Comparison of ENCODE assay signal across 8 mouse cellular contexts in genomic region chr17:66106601-66107267, GRCm38 (mm10). TPM values are rescaled to one million over a fixed set of nuclear protein-coding genes. Genes with fewer than 3 reads are reported as not detected.
DNase-seq lines count a peak whose midpoint lies in the region; ATAC-seq and TF ChIP-seq lines count a peak whose summit lies in the region.

No protein-coding gene starts in this region.

- no peak overlapping the region for H3K4me3 ChIP-seq in hindbrain, embryonic 10.5 days
- H3K4me3 ChIP-seq in hindbrain, embryonic 16.5 days (ENCODE audit: low read length), result no peak overlapping the region
- no peak overlapping the region for H3K4me3 ChIP-seq in C2C12 (ENCODE audit: insufficient read depth, poor library complexity, severe bottlenecking)
- no peak overlapping the region for H3K4me3 ChIP-seq in embryonic facial prominence, embryonic 13.5 days

- no peaks in the 10 kb centered on the region for H3K36me3 ChIP-seq in hindbrain, embryonic 10.5 days
- H3K36me3 ChIP-seq in hindbrain, embryonic 16.5 days (ENCODE audit: control insufficient read depth, insufficient read depth, low read length), result no peaks in the 10 kb centered on the region
- H3K36me3 ChIP-seq in C2C12 (ENCODE audit: control insufficient read depth, insufficient read depth), result no peaks in the 10 kb centered on the region
- H3K36me3 ChIP-seq in embryonic facial prominence, embryonic 13.5 days, result no peaks in the 10 kb centered on the region

- 56% methylated on average over 10 of the region's 10 CpGs for WGBS in hindbrain, embryonic 10.5 days
- 50% methylated on average over 10 of the region's 10 CpGs for WGBS in hindbrain, embryonic 16.5 days
- 53% methylated on average over 10 of the region's 10 CpGs for WGBS in embryonic facial prominence, embryonic 13.5 days

- peak; percentile 59 for DNase-seq in hindbrain, embryonic 10.5 days (ENCODE audit: low spot score)
- peak; percentile 85 for DNase-seq in adrenal gland, postnatal 14 days
- peak; percentile 82 for DNase-seq in kidney, postnatal 10 days
- peak; percentile 75 for DNase-seq in testis, postnatal 10 days (ENCODE audit: low spot score)

- no peak overlapping the region for H3ac ChIP-seq in C2C12 (ENCODE audit: control insufficient read depth, insufficient read length, low read depth)

- no peaks in the 10 kb centered on the region for H3K9me3 ChIP-seq in hindbrain, embryonic 10.5 days
- no peaks in the 10 kb centered on the region for H3K9me3 ChIP-seq in hindbrain, embryonic 16.5 days (ENCODE audit: control insufficient read depth, low read length)
- no peaks in the 10 kb centered on the region for H3K9me3 ChIP-seq in embryonic facial prominence, embryonic 13.5 days

- H3K9ac ChIP-seq in hindbrain, embryonic 16.5 days (ENCODE audit: low read depth, low read length), result no peak overlapping the region
- peak overlapping the region; percentile 36; the same call in 1 of the 2 replicates for H3K9ac ChIP-seq in embryonic facial prominence, embryonic 13.5 days

- H3K4me2 ChIP-seq in hindbrain, embryonic 16.5 days (ENCODE audit: low read length), result no peak overlapping the region
- H3K4me2 ChIP-seq in embryonic facial prominence, embryonic 13.5 days, result no peak overlapping the region

- no peaks in the 10 kb centered on the region for H3K79me3 ChIP-seq in C2C12 (ENCODE audit: low read depth)

- H3K27me3 ChIP-seq in hindbrain, embryonic 10.5 days (ENCODE audit: insufficient read depth, poor library complexity, severe bottlenecking), result no peaks in the 10 kb centered on the region
- no peaks in the 10 kb centered on the region for H3K27me3 ChIP-seq in hindbrain, embryonic 16.5 days (replicated peaks; ENCODE audit: control insufficient read depth, insufficient read depth, low read length)
- no peaks in the 10 kb centered on the region for H3K27me3 ChIP-seq in C2C12 (ENCODE audit: control insufficient read depth, insufficient read depth, insufficient read length)
- no peaks in the 10 kb centered on the region for H3K27me3 ChIP-seq in embryonic facial prominence, embryonic 13.5 days

- no peak for ATAC-seq in hindbrain, embryonic 16.5 days
- no peak for ATAC-seq in embryonic facial prominence, embryonic 13.5 days (ENCODE audit: insufficient number of reproducible peaks, insufficient read depth, low FRiP score, low TSS enrichment, low read depth)
- peak; percentile 35; the same call in 1 of the 2 replicates for ATAC-seq in megakaryocyte-erythroid progenitor cell, adult 5-6 weeks (replicated peaks; ENCODE audit: low FRiP score, low TSS enrichment, poor library complexity, severe bottlenecking)

- H3K4me1 ChIP-seq in hindbrain, embryonic 10.5 days (replicated peaks), result peaks cover 19% of the 10 kb centered on the region
- peaks cover 5% of the 10 kb centered on the region for H3K4me1 ChIP-seq in hindbrain, embryonic 16.5 days (ENCODE audit: control insufficient read depth, insufficient read depth, low read depth, low read length)
- peaks cover 4% of the 10 kb centered on the region for H3K4me1 ChIP-seq in embryonic facial prominence, embryonic 13.5 days

- no peak overlapping the region for H3K27ac ChIP-seq in hindbrain, embryonic 10.5 days
- no peak overlapping the region for H3K27ac ChIP-seq in hindbrain, embryonic 16.5 days (ENCODE audit: low read depth, low read length)
- no peak overlapping the region for H3K27ac ChIP-seq in embryonic facial prominence, embryonic 13.5 days

- peaks cover under 1% of the 10 kb centered on the region for H3K79me2 ChIP-seq in C2C12 (ENCODE audit: control insufficient read depth, insufficient read depth)

- peak; percentile 12 for TF ChIP-seq CTCF in C2C12 (IDR thresholded peaks at IDR 0.05; ENCODE audit: control insufficient read depth, insufficient read depth, insufficient read length)

TF ChIP-seq in C2C12, 6 proteins besides CTCF, POLR2A, EP300 and RAD21:
- peak; percentile 52 for TF ChIP-seq MYOD1 (IDR thresholded peaks at IDR 0.05; ENCODE audit: control insufficient read depth, insufficient read length, low read depth)
- no peak for TF ChIP-seq CEBPB (IDR thresholded peaks at IDR 0.05; ENCODE audit: low read depth)

RNA-seq across cellular contexts. Expression of gene Washc1, which starts 4.6 kb away (rescaled TPM):
- 31.8 and 34.5 TPM in 2 replicates for polyA plus RNA-seq in hindbrain, embryonic 10.5 days (2016; fragmentation: Nextera tagmentation; extraction: Ambion mirVana)
- 46.5 and 49.2 TPM in 2 replicates for polyA plus RNA-seq in hindbrain, embryonic 16.5 days (2015; fragmentation: Nextera tagmentation; extraction: Ambion mirVana)
- 34.5 TPM for polyA plus RNA-seq in C2C12 (2012; fragmentation: generic; extraction: Trizol)
- 28.2 and 33.8 TPM in 2 replicates for total RNA-seq in adrenal gland, postnatal 14 days (2021)
- 42.9 and 45.6 TPM in 2 replicates for polyA plus RNA-seq in embryonic facial prominence, embryonic 13.5 days (2015; fragmentation: Nextera tagmentation; extraction: Ambion mirVana)
- total RNA-seq in megakaryocyte-erythroid progenitor cell, adult 5-6 weeks (2014; fragmentation: Nextera tagmentation), result 30.8 and 34.5 TPM in 2 replicates
- 22.0 and 29.7 TPM in 2 replicates for total RNA-seq in megakaryocyte-erythroid progenitor cell, adult 5-6 weeks (2017)

RNA-seq across cellular contexts. Expression of gene Ndufv2, which starts 5.4 kb away (rescaled TPM):
- 326 and 335 TPM in 2 replicates for polyA plus RNA-seq in hindbrain, embryonic 10.5 days (2016; fragmentation: Nextera tagmentation; extraction: Ambion mirVana)
- 392 and 420 TPM in 2 replicates for polyA plus RNA-seq in hindbrain, embryonic 16.5 days (2015; fragmentation: Nextera tagmentation; extraction: Ambion mirVana)
- polyA plus RNA-seq in C2C12 (2012; fragmentation: generic; extraction: Trizol), result 134 TPM
- 598 and 660 TPM in 2 replicates for total RNA-seq in adrenal gland, postnatal 14 days (2021)
- 306 and 311 TPM in 2 replicates for polyA plus RNA-seq in embryonic facial prominence, embryonic 13.5 days (2015; fragmentation: Nextera tagmentation; extraction: Ambion mirVana)
- total RNA-seq in megakaryocyte-erythroid progenitor cell, adult 5-6 weeks (2014; fragmentation: Nextera tagmentation), result 161 and 223 TPM in 2 replicates
- 310 and 343 TPM in 2 replicates for total RNA-seq in megakaryocyte-erythroid progenitor cell, adult 5-6 weeks (2017)

RNA-seq across cellular contexts. Expression of gene Ddx11, which starts 16.6 kb away (rescaled TPM):
- polyA plus RNA-seq in hindbrain, embryonic 10.5 days (2016; fragmentation: Nextera tagmentation; extraction: Ambion mirVana), result 22.8 and 26.9 TPM in 2 replicates
- polyA plus RNA-seq in hindbrain, embryonic 16.5 days (2015; fragmentation: Nextera tagmentation; extraction: Ambion mirVana), result 4.8 and 7.2 TPM in 2 replicates
- 10.0 TPM for polyA plus RNA-seq in C2C12 (2012; fragmentation: generic; extraction: Trizol)
- total RNA-seq in adrenal gland, postnatal 14 days (2021), result 6.2 and 6.6 TPM in 2 replicates
- 23.0 and 23.8 TPM in 2 replicates for polyA plus RNA-seq in embryonic facial prominence, embryonic 13.5 days (2015; fragmentation: Nextera tagmentation; extraction: Ambion mirVana)
- total RNA-seq in megakaryocyte-erythroid progenitor cell, adult 5-6 weeks (2014; fragmentation: Nextera tagmentation), result 37.1 and 38.5 TPM in 2 replicates
- 19.5 and 23.4 TPM in 2 replicates for total RNA-seq in megakaryocyte-erythroid progenitor cell, adult 5-6 weeks (2017)

RNA-seq across cellular contexts. Expression of gene Ankrd12, which starts 29.8 kb away (rescaled TPM):
- 15.9 and 20.2 TPM in 2 replicates for polyA plus RNA-seq in hindbrain, embryonic 10.5 days (2016; fragmentation: Nextera tagmentation; extraction: Ambion mirVana)
- polyA plus RNA-seq in hindbrain, embryonic 16.5 days (2015; fragmentation: Nextera tagmentation; extraction: Ambion mirVana), result 154 and 167 TPM in 2 replicates
- 3.1 TPM for polyA plus RNA-seq in C2C12 (2012; fragmentation: generic; extraction: Trizol)
- 22.6 and 25.0 TPM in 2 replicates for total RNA-seq in adrenal gland, postnatal 14 days (2021)
- polyA plus RNA-seq in embryonic facial prominence, embryonic 13.5 days (2015; fragmentation: Nextera tagmentation; extraction: Ambion mirVana), result 41.4 and 45.9 TPM in 2 replicates
- total RNA-seq in megakaryocyte-erythroid progenitor cell, adult 5-6 weeks (2014; fragmentation: Nextera tagmentation), result 43.9 and 48.4 TPM in 2 replicates
- 52.0 and 55.1 TPM in 2 replicates for total RNA-seq in megakaryocyte-erythroid progenitor cell, adult 5-6 weeks (2017)
